Mouse (Mus musculus) Muller cell, postnatal 12 days (primary cell): ENCODE results near the gene Vps33a.
A peak's percentile ranks its signal among the peaks of the same experiment; 100 is the strongest.

Experiments used
- DNase-seq: peaks from one replicate; pipeline ENCODE4 v3.0.0-alpha.2; 2015; ENCODE audit errors: inconsistent ontology term

Vps33a gene

DNA sequence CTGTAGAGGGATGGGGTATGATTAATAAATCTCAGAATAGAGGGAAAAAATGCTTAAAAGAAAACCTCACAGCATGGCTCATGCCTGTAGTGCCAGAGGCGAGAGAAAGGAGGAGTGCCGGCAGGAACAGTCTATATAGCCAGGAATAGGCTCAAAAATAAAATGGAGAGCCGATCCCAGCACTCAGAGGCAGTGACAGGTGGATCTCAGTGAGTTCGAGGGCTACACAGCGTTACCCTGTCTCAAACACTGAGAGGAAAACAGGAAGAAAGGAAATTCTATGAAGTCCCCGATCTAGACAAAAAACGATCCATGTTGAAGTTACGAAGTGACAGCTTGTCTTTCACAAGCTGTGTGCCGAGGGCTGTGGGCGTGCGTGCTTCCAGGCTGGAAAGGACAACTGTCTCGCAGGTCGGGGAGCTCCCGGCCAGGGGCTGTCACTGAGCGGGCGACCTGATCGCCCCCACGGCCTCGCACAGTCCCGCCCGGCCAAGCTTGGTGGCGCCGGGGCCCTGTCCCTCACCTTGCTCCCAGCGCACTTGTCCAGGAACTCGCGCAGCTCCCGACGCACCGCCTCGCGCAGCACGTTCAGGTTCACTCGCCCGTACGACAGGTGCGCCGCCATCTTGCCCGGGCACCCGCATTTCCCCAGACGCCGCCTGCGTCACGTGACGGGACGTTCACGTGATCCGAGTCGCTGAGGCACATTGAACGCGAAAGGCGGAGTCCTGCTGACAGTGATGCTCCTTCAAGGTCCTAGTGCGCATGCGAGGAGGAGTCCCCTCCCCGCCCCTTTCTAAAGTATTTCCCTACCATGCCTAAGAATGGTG is at the start of gene Vps33a:
Vps33a (minus strand) TSS at position 682 of the 830 bp plus-strand sequence.
- DNase-seq, result peak; percentile 94

DNA sequence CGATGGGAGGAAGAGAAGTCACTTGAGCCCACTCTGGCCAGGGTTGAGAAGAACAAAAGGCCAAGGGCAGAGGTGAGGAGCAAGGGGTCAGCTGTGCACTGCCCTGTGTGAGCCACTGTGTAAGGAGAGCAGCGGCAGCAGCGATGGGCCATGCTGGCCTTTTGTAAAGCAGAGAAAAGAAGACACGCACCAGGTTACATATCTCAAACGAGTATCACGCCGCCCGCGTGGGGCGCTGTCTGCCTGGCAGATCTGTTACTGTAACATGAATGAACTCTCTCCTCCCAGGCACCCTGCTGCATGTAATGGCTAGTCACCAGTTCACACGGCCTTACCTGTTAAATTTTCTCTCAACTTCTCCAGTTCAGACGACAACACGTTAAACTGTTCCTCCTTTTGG is 49.6 kb upstream of the Vps33a start:
- peak; percentile 14 for DNase-seq

DNA sequence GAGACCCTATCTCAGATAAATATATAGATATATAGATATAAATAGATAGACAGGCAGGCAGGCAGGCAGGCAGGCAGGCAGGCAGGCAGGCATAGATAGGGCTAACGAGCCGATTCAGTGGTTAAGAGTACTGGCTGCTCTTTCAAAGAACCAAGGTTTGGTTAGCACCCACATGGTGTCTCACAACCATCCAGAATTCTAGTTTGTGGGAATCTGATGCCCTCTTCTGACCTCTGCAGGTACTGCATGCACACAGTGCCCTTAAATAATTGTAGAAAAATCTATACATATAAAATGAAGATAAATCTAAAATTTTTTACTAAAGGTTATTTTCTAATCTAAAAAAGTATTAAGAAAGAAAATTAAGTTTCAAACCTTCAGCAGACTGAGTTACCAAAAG is 45.7 kb upstream of the Vps33a start:
- no peak for DNase-seq

DNA sequence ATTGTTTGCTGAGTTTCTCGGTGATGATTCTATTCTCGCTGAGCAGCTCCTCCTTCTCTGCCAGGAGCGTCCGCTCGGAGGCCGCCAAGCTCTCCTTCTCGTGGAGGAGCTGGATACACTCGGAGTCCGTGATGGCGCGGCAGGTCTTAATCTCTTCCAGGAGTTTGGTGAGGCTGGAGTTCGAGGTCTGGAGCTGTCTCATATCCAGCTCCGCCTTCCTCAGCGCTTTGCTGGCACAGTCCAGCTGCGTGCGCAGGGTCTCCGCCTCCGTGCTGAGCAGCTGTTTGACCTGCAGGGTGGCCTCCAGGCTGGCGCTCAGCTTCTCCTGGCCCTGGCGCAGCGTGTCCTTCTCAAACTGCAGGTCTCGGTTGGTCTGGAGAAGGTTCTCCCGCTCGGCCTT is 41.4 kb upstream of the Vps33a start:
- DNase-seq, result no peak

DNA sequence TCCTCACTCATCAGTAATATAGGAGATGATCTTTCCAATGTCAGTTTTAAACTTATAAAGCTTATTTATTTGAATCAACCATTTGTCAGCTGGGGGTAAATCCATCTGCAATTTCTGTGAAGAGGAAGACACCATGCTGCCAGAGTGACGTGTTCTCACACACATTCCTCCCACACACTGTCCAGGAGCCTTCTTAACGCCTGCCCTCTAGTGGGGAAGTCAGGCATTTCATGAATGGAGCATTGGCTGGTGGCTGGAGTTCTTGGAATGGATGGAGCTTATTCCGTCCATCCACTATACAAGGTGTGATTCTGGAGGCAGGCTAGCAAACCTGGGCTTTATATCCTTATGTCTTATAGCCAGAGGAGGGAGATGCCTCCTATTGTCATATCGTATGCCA is 37.0 kb upstream of the Vps33a start:
- peak; percentile 77 for DNase-seq

DNA sequence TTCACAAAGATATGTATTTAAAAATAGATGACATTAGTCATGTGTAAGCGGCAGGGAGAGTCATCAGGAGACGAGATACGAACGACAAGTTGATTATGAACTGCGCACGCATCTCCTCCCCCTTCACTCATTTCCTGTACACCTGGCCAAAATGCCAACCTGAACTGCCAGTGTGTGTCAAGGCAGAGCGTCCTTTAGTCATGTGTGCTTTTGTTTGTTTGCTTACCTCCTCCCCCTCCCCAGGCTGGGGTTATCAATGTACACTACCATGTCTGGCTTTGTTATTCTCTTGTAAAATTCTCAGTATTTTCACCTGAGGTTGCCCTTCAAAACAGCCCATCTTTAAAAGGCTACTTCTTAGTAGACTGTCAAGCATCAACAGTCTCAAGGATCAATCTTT is 36.6 kb upstream of the Vps33a start:
- DNase-seq, result no peak

DNA sequence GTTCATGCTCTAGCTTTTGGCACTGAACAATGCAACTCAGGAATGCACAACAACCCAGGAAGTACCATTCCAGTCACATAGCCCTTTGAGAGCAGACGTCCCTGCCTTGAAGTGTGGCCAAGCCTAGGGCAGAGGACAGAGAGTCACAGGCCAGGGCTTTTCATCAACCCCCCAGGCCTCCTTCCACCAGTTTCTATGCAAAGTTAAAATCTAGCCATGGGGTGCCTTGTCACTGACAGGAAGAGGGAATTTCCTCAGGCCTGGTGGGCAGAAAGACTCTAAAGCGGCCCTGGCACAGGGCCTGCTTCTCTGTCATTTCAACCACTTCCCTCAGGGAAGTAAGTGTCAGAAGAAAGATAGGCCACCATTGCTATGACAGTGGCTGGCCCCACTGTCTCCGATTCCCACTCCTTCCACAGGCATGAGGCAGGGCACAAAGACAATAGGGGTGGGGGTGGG is 34.4 kb upstream of the Vps33a start:
- DNase-seq, result peak; percentile 55

DNA sequence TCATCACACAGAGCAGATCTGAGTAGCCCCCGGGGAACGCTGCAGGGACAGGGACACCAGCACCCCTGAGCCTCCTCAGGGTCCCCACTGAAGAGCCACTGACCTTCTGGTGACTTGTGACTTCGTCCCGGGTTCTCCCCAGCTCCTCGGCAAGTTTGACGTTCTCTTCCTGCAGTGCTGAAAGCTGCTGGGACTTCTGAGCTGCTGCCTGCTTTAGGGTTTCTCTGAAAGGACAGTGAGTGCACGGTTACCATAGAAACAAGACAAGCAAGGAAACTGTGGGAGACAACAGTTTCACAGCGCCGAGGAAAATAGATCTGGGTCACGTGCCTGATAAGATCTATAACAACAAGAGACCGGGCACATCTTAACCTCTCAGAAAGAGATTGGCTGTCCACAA is 30.7 kb upstream of the Vps33a start:
- DNase-seq, result no peak

DNA sequence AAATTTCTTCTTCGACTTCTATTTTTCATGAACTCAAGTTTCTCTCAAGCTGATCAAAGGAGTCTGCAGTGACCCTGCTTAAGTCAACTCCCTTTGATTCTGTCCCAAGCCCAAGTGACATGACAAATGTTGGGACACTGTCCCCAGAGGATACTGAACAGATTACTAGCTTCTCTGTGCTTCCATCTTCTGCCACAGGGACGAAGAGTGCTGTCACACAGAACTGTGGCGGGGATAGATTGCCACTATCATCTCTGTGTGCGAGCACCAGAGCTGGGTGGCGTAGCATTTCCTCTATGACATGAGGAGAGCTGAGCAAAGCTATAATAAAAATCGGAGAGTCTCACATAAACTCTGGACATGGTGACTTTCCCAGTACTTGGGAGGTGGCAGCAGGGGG is 29.3 kb upstream of the Vps33a start:
- no peak for DNase-seq

DNA sequence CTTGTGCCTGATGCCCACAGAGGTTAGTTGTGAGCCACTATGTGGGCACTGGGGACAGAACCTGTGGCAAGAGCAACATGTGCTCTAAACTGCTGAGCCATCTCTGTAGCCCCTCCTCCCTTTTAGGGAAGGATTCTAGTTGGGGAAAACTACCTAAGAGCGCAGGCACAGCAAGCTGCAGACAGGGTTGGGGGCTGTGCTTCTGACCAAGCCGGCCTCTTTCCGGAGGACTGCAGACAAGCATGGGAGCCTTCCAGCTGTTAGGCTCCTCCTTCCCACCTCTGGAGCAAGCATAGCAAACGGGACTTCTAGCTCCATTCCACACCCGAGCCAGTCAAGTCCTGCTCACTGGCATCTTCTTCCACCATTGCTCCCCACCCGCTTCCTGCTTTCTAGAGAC is 26.5 kb upstream of the Vps33a start:
- DNase-seq, result no peak

DNA sequence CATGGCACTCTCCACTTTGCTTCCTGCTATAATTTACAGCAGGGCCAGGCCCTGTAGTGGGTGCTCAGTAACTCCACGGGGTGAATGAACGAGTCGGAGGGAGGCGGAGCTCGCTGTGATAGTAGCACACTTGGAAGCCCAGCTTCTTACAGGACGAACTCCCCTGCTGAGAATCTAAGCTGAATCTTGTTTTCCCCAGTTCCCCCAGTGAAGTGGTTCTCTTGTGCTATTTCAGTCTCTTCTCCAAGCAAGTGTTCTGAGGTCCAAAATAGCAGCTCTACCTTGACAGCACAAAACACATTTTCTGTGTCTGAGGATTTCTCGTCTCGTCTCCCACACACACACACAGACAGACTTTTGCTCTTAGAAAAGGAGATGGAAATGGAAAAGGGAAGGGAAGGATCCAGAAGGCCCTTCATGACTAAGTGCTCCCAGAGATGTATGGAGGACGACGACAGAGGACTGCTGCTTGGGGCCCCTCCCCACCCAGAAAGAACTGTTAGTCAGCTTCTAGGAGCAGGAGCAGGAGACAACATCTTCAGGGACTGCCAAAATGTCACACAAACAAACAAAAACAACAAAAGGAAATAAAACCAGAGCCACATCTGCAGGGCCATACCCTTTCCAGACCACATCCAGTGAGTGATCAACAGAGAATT is 20.9 kb upstream of the Vps33a start:
- no peak for DNase-seq

DNA sequence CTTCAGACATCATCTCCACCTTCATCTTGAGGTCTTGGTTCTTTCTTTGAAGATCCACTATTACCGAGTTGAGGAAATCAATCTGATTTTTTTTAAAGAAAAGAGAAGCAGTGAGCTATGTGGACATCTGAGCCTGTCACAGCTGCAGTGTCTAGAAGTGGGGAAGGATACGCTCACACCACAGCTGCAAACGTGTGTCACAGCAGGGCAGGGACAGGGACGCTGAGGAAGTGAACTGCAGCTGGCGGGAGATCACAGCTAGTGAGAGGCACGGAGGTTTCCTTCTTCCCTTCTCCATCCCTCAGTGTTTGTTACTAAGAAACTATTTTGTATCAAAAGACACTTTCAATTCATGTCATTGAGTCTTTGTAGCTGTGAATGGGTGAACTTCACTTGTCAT is 7.2 kb upstream of the Vps33a start:
- no peak for DNase-seq

DNA sequence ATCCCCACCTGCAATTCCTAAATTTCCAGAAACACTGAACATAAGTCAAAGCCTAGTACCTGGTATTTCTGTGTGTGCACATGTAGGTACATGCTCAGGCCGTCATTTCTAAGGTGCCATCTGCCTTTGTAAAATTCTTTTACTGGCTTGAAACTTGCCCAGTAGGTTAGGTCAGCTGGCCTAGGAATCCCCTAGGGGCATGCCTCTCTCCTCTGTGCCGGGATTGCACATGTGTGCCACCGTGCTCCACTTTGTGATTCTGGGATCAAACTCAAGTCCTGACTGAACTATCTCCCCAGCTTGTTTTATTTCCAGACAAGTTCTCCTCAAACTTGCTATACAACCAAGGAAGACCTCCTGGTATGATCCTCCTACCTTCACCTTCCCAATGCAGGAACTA is 3.9 kb upstream of the Vps33a start:
- DNase-seq, result no peak

DNA sequence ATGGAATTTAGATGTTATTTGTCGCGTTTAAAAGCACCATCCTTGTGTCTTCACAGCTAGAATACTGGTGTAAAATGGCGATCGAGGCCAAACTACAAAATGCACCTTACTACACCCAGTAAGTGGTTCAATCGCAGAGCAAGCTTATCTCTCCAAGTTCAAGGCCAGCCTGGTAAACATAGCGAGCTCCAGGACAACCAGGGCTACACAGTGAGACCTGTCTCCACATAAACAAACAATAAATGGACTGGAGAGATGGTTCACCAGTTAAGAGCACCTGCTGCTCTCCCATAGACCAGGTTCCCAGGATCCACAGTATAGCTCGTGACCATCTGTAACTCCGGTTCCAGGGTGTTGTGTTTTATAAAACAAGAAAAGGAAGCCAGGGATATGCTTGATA is 524 bp upstream of the Vps33a start:
- no peak for DNase-seq

DNA sequence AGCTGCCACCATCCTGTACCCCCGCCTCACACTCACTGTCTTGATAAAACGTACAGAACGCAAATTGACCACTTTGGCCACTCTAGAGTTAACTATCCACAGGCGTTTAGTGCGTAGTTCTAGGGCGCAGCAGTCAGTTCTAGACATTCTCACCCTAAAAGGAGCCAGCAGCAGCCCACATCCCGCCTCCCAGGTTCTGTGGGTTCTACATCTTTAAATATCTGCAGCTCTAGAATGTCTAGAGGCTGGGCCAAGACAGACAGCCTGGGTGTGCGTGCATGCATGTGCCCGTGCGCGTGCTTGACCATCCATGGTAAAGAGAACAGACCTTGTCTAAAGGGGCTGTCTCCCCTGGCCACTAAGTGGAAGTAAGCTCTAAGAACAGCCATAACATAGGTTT is 11.7 kb downstream of the Vps33a start:
- DNase-seq, result no peak

DNA sequence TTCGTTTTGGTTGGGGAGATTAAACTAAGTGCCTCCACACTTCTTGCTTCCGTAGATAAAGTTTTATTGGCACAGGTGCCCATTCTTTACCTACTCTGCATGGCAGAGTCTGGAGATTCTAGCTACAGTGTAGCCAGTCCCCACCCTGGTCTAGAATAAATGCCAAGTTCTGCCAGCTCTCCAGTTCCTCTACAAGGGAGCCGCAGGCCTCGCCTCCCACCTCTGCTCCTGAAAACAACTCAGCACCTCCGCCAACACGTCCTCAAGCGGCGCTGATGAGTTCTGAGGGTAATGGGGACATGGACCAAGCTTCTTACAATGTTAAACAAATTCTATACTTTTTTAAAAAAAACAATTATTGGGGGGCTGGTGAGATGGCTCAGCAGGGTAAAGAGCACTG is 13.2 kb downstream of the Vps33a start:
- DNase-seq, result no peak

DNA sequence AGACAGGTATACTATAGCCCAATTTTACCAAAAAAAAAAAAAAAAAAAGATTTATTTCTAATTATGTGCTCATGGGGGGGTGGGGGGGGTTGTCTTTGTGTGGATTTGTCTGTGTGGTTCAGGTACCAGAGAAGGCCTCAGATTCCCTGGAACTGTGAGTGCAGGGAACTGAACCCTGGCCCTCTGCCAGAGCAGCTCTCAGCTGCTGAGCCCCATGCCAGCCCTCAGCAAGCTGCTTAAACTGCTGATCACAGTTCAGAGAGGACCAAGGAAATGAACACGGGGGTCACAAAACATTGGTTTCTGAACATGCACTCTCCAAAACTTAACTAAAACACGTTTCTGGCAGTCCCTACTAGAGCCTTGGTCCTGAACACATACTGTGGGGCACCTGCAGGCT is 16.4 kb downstream of the Vps33a start:
- DNase-seq, result no peak

DNA sequence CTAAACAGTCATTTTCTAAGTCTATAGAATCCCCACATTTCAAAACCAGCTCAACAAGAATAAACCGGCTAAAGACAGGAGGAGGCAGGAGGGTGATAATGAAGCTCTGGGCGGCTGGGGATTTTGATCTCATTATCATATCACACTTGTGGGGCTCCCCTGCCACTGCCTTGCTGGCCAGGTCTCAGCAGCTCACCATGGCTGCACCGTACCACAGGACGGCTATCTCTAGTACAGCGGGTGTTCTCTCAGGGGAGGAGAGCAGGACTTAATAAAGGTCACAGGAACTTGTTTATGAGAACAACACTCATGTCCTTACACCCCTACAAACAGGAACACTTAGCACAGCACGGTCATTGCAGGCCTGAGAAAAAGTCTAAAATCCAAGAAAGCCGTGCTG is 17.1 kb downstream of the Vps33a start:
- no peak for DNase-seq

DNA sequence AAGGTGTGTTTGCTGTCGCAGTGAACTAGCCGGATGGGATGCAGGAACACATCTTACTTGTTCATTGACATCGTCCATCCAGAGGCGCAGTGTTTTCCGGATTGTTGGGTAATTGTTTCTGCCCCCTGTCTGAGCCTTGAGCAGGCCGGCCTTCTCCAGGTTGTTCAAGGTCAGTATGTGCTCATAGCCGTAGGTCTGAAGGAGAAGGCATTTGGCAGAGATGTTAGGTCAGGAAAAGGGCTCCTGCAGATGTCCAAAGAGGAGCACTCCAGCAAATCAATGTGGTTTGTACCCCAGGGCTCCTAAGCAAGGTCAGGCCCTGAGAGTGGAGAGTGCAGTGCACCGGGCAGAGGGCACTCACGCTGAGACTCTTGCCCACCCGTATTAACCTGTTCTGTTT is 39.0 kb downstream of the Vps33a start:
- DNase-seq, result no peak

DNA sequence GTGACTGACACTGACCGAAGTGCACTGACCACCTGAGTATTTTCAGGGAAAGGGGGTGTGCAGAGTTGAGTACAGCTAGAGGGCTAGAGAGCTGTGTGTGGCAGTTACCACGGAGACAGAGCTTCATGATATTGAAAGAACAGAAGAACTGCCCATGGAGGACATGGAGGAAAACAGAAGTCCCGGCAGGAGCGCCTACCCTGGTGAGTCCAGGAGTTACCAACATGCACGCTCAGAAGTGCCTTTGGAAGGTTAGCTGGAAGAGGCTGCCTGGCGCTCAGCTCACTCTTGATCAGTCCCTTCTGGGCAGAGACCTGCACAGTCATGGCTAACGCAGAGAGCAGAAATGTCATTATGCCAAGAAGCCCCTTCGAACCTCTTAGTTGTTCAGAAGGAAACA is 42.8 kb downstream of the Vps33a start:
- DNase-seq, result no peak

DNA sequence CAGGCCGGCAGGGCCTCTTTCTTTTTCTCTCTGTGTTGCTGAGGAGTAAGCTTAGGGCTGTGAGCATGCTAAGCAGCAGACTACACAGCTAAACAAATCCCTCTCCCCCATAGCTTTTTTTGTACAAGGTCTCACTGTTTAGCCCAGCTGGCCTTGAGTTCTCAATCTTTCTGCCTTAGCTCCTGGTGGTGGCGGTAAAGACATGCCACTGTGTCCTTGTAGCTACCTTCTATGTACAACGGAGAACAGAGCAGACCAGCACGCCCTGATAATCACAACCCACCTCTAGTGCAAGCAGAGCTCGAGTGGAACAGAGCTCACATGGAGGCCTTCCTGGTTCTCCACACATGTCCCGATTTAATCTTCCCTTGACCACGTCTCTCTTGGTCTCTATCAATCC is 44.2 kb downstream of the Vps33a start:
- DNase-seq, result no peak

DNA sequence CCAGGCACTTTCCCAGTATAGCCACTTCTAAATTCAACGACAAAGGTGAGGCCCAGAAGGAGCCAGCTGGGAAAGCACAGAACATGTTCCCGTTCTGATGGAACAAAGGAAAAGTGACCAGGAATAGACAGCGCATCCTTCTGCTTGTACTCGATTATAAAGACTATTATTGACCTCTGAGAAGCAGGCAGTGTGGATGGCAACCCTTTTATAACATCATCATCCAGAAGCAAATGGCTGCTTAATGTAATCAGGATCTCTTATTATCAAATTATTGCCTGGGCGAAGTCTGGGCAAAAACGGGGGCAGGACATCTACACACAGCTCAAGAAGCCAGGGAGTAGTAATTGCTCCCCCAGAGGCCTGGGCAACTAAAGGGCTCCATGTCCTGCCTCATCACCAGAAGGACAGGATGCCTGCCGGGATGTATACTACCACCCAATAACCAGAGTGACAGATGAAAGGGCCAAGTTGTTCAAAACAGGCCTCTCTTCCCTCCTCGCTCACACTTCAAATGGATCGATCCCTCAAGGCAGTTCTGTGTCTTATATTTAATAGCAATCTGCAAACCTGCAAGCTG is 46.8 kb downstream of the Vps33a start:
- no peak for DNase-seq

DNA sequence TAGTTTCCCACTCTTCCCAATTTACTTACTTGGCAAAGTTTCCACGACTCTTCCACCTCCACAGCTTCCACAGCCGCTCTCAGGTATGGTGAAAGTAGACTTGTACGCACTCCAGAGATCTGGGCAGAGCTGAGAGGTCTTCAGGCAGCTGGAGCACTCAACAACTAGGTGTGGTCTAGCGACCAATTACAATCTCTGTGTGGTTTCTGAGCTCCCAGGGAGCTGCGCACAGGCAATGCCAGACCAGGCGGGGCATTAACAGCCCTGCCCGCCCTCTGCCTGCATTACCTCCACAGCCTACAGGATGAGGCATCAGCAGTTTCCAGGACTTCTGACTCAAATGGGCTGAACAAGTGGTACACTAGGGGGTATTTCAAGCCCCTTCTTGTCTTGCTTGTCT is 47.6 kb downstream of the Vps33a start, which contains the start of gene Gm49027:
Gm49027 (minus strand) TSS at position 208 of the 400 bp plus-strand sequence.
- DNase-seq, result no peak
